Mouse (Mus musculus) kidney, embryonic 16.5 days (tissue): ENCODE results near the gene 1700007K13Rik. TPM values are rescaled to one million over a fixed set of nuclear protein-coding genes. Genes with fewer than 3 reads are reported as not detected.

Experiments used
- ATAC-seq: fragments of 200-750 bp; cut with Nextera tagmentation; 2 replicates; pipeline ENCODE4 v1.8.0; 2017; ENCODE audit warnings: moderate TSS enrichment; ENCODE audit not compliant: low FRiP score, low TSS enrichment
- H3K27ac ChIP-seq: fragments of 300-500 bp; sonication (generic); 2 replicates; pipeline ENCODE4 v1.5.1; 2014; ENCODE audit warnings: low read length
- H3K27me3 ChIP-seq: fragments of 300-500 bp; sonication (generic); 2 replicates; pipeline ENCODE4 v1.6.1; 2014; ENCODE audit warnings: low read length, control low read depth, mixed read lengths; ENCODE audit not compliant: insufficient read depth
- H3K36me3 ChIP-seq: fragments of 300-500 bp; sonication (generic); 2 replicates; pipeline ENCODE4 v1.6.1; 2014; ENCODE audit warnings: low read length, control low read depth, mixed read lengths; ENCODE audit not compliant: insufficient read depth
- H3K4me1 ChIP-seq: fragments of 300-500 bp; sonication (generic); 2 replicates; pipeline ENCODE4 v1.6.1; 2014; ENCODE audit warnings: low read length, control low read depth, mixed read lengths; ENCODE audit not compliant: insufficient read depth
- H3K4me2 ChIP-seq: fragments of 300-500 bp; sonication (generic); replicated peaks from 2 replicates; pipeline ENCODE4 v1.6.1; 2014; ENCODE audit warnings: low read depth, low read length
- H3K4me3 ChIP-seq: fragments of 300-500 bp; sonication (generic); 2 replicates; pipeline ENCODE4 v1.5.1; 2014; ENCODE audit warnings: mild to moderate bottlenecking, low read length
- H3K9ac ChIP-seq: fragments of 300-500 bp; sonication (generic); replicated peaks from 2 replicates; pipeline ENCODE4 v1.6.1; 2014; ENCODE audit warnings: low read length
- H3K9me3 ChIP-seq: fragments of 300-500 bp; sonication (generic); 2 replicates; pipeline ENCODE4 v1.6.1; 2016; ENCODE audit warnings: low read length, control low read depth
- WGBS: fragments of 180-500 bp; shearing (Covaris S2); extraction: QIAGEN DNeasy Blood & Tissue Kit; methylation state at CpG from one replicate; pipeline ENCODE4 v1.1.7; 2014; 5-methylcytosine and 5-hydroxymethylcytosine counted together
- polyA plus RNA-seq: library from polyadenylated mRNA; unstranded; fragments of >200 nt; fragmentation: Nextera tagmentation; extraction: Ambion mirVana; gene quantifications from 2 replicates; pipeline ENCODE4 v1.2.1, GENCODE M21; 2015

1700007K13Rik gene
- polyA plus RNA-seq, 1 experiment from 2014 or later: 0.94 TPM

DNA sequence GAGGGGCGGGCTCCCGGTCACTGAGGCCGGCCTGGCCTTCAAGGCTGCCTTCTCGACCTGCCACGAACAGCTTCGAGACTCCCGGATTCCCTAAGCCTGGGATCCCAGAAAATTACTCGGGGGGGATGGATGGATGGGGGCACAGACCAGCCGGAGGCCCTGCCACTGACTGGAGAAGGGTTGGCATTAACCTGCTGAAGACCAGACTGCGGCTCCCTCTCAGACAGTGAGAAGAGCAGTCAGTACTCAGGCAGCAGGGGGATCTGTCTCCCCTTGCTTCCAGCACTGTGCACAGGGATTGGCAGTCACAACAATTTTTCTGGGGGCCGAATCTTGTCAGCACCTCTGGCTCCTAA, 18.8 kb downstream of the 1700007K13Rik start:
- Histone ChIP-seq H3K27ac (peak overlapping the region; percentile 76), H3K4me1 (peaks cover 13% of the 10 kb centered on the region), H3K9me3 (no peaks in the 10 kb centered on the region), H3K9ac (peak overlapping the region; percentile 91), H3K4me2 (peak overlapping the region; percentile 94), H3K4me3 (peak overlapping the region; percentile 79), H3K27me3 (no peaks in the 10 kb centered on the region), H3K36me3 (peaks cover 10% of the 10 kb centered on the region; the same call in 1 of the 2 replicates)
- peak; percentile 71 for ATAC-seq
- whole genome bisulfite sequencing: 4% methylated on average over 11 of the region's 11 CpGs

DNA sequence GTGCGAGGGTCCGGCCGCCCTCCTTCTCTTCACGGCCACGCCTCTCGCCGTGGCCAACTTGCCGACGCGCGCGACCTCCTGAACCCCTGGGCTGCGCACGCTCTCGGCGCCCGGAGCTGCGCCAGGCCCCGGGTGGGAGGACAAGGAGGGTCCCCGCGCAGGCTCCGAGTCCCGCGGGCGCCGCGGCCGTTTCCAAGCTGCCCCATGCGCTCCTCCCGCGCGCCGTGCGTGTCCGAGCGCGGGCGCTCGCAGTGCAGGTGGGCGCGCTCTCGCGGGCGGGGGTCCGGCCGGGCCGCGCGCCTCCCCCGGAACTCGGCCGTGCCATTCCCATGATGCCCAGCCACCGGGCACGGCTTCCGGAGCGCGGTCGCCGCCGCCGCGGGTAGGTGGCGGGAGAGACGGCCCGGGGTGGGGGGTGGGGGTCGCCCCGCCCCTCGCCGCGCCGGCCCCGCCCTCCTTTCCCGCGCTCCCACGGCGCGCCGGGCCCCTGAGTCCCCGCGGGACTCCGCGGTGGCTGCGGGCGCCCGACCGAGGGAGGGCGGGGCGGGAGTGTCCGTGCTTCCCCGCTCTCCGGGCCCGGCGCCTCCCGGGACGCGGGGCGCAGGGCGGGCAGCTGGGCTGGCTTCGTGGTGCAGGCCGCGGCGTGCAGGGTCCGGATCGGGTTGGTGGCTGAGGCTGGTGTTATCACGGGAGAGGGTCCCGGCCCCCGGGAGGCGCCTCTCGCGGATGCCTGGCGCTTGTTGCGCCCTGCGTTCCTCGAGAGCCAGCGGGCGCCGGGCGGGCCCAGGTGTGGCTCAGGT, 19.4 kb downstream of the 1700007K13Rik start, which contains the start of gene Ppp1r26:
TSS of gene Ppp1r26 (plus strand) at position 286 of the 800 bp plus-strand sequence.
- under 1% methylated on average over 73 of the region's 118 CpGs for whole genome bisulfite sequencing
- no peaks in the 10 kb centered on the region for H3K9me3 ChIP-seq
- peak; percentile 71 for ATAC-seq
- H3K27me3 ChIP-seq: no peaks in the 10 kb centered on the region
- H3K4me3 ChIP-seq: peak within 1 kb of the TSS; percentile 79
- peaks cover 10% of the 10 kb centered on the region; the same call in 1 of the 2 replicates for H3K36me3 ChIP-seq
- H3K4me1 ChIP-seq: peaks cover 13% of the 10 kb centered on the region
- peak within 1 kb of the TSS; percentile 94 for H3K4me2 ChIP-seq
- H3K27ac ChIP-seq: peak within 1 kb of the TSS; percentile 76
- H3K9ac ChIP-seq: peak within 1 kb of the TSS; percentile 91

- ATAC-seq: peak; percentile 29; the same call in 1 of the 2 replicates
- H3K9ac ChIP-seq: peak overlapping the region; percentile 91
Observed at GRCm38 (mm10) chr2:28446181-28446514, 20.0 kb downstream of the 1700007K13Rik start.

DNA sequence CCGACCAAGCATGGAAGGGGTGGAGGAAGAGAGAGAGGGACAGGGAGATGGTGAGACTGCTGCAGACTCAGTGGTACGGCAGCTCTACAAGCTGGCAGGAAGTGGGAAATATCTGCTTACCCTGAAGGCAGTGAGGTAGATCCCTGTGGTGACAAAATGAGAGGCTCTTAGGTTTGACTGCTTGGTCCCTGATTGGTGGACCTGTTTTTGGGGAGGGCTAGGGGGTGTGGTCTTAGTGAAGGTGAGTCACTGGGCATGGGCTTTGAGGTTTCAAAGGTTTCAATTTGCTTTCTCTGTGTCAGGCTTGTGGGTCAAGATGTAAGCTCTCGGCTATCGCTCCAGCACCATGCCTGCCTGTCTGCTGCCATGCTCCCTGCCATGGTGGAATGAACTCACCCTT, 21.1 kb downstream of the 1700007K13Rik start:
- Histone ChIP-seq H3K9me3 (no peaks in the 10 kb centered on the region), H3K36me3 (no peaks in the 10 kb centered on the region), H3K27ac (no peak overlapping the region), H3K4me3 (no peak overlapping the region), H3K4me2 (no peak overlapping the region), H3K9ac (no peak overlapping the region), H3K4me1 (peaks cover 13% of the 10 kb centered on the region), H3K27me3 (no peaks in the 10 kb centered on the region)
- WGBS: 83% methylated on average over 4 of the region's 4 CpGs
- no peak for ATAC-seq

More at GRCm38 (mm10) chr2:28446181-28446514, 20.0 kb downstream of the 1700007K13Rik start:
- H3K4me2 ChIP-seq: peak overlapping the region; percentile 94
- H3K4me3 ChIP-seq: peak overlapping the region; percentile 79
- no peaks in the 10 kb centered on the region for H3K9me3 ChIP-seq
- H3K27ac ChIP-seq: peak overlapping the region; percentile 76
- H3K27me3 ChIP-seq: no peaks in the 10 kb centered on the region
- peaks cover 13% of the 10 kb centered on the region for H3K4me1 ChIP-seq
- H3K36me3 ChIP-seq: peaks cover 6% of the 10 kb centered on the region; the same call in 1 of the 2 replicates
- 6% methylated on average over 5 of the region's 5 CpGs for WGBS

GRCm38 (mm10) chr2:28440842-28441241, 25.3 kb downstream of the 1700007K13Rik start:
- H3K4me1 ChIP-seq: no peaks in the 10 kb centered on the region
- no peaks in the 10 kb centered on the region for H3K27me3 ChIP-seq
- no peak for ATAC-seq
- H3K4me3 ChIP-seq: no peak overlapping the region
- no peaks in the 10 kb centered on the region for H3K36me3 ChIP-seq
- no peak overlapping the region for H3K9ac ChIP-seq
- H3K9me3 ChIP-seq: no peaks in the 10 kb centered on the region
- 58% methylated on average over 6 of the region's 6 CpGs for WGBS
- H3K4me2 ChIP-seq: no peak overlapping the region
- no peak overlapping the region for H3K27ac ChIP-seq

GRCm38 (mm10) chr2:28435401-28435800, 30.7 kb downstream of the 1700007K13Rik start:
- Histone ChIP-seq H3K4me1 (peaks cover 3% of the 10 kb centered on the region; the same call in 1 of the 2 replicates), H3K9ac (no peak overlapping the region), H3K9me3 (no peaks in the 10 kb centered on the region), H3K4me3 (no peak overlapping the region), H3K27ac (no peak overlapping the region), H3K27me3 (no peaks in the 10 kb centered on the region), H3K4me2 (no peak overlapping the region), H3K36me3 (no peaks in the 10 kb centered on the region)
- WGBS: 91% methylated on average over 11 of the region's 11 CpGs
- no peak for ATAC-seq

DNA sequence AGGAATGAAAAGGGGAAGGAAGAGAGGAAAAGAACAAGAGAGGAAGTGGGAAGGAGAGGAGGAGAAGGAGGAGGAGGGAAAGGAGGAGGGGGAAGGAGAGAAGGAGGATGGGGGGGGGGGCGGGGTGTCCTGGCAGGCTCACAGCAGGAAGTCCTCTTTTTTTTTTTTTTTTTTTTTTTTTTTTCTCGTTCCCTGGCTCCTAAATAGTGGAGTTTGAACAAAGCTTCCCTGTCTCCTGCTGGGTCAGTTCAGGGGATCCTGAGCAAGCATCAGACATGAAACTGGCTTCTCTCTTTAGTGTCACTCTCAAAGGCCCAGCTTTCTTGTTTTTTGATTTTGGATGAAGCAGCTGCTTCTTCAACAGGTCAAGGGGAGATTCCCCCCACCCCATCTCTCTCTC, 32.6 kb downstream of the 1700007K13Rik start:
- H3K4me3 ChIP-seq: no peak overlapping the region
- peaks cover 3% of the 10 kb centered on the region; the same call in 1 of the 2 replicates for H3K4me1 ChIP-seq
- no peaks in the 10 kb centered on the region for H3K36me3 ChIP-seq
- ATAC-seq: no peak
- no peaks in the 10 kb centered on the region for H3K9me3 ChIP-seq
- H3K9ac ChIP-seq: no peak overlapping the region
- H3K27ac ChIP-seq: no peak overlapping the region
- no peaks in the 10 kb centered on the region for H3K27me3 ChIP-seq
- 0% methylated on average over 1 of the region's 2 CpGs for WGBS
- no peak overlapping the region for H3K4me2 ChIP-seq

DNA sequence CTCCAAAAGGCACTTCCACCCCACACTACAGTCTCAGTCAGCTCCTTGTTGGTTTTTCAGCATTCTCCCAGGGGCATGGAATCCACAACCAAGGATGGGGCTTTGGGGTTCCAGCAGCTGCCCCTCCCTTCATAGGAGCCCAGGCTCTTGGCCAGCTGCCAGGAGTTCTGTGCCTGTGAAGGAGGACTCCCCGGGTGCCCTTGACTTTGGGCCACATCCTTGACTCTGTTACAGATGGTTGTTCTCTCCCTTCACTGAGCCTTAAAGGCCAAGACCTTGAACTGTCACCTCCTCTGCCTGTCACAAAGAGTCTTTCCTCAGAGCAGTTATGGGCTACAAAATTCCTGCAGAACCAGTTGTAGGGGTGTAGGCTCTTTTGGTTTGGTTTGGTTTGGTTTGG, 33.3 kb downstream of the 1700007K13Rik start:
- Histone ChIP-seq H3K27ac (no peak overlapping the region), H3K9ac (no peak overlapping the region)

DNA sequence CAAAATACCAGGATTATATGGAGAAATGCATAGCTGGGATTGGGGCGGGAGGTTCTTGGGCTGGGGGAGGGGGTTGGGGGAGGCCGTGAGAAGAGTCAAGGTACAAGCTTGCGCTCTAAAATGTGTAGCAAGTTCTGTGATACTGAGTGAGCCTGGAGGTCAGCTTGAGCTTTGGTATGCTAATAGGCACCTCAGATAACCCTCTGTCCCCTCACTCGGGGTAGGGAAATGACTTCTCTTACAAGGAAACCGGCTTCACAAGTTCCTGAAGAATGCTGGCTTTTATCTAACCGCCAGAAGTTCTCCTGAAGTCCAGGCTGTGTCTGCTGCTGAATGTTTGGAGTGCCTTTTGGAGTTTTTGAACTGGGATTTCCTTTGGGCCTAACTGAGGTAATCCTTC, 35.3 kb downstream of the 1700007K13Rik start:
- Histone ChIP-seq H3K36me3 (no peaks in the 10 kb centered on the region), H3K4me1 (peaks cover 3% of the 10 kb centered on the region; the same call in 1 of the 2 replicates), H3K4me2 (no peak overlapping the region), H3K27me3 (no peaks in the 10 kb centered on the region), H3K9ac (no peak overlapping the region), H3K4me3 (no peak overlapping the region), H3K9me3 (no peaks in the 10 kb centered on the region), H3K27ac (no peak overlapping the region)
- 48% methylated on average over 6 of the region's 6 CpGs for WGBS
- ATAC-seq: no peak

More for the DNA sequence above, 33.3 kb downstream of the 1700007K13Rik start:
- Histone ChIP-seq H3K4me3 (no peak overlapping the region), H3K4me1 (peaks cover 3% of the 10 kb centered on the region; the same call in 1 of the 2 replicates), H3K27me3 (no peaks in the 10 kb centered on the region), H3K36me3 (no peaks in the 10 kb centered on the region), H3K4me2 (no peak overlapping the region), H3K9me3 (no peaks in the 10 kb centered on the region)
- ATAC-seq: no peak
- WGBS: 5% methylated on average over 1 of the region's 1 CpGs

- no peak for ATAC-seq
- no peaks in the 10 kb centered on the region for H3K36me3 ChIP-seq
- no peaks in the 10 kb centered on the region for H3K27me3 ChIP-seq
- no peak overlapping the region for H3K4me2 ChIP-seq
- no peak overlapping the region for H3K27ac ChIP-seq
- H3K9me3 ChIP-seq: no peaks in the 10 kb centered on the region
- no peak overlapping the region for H3K9ac ChIP-seq
- H3K4me1 ChIP-seq: no peaks in the 10 kb centered on the region
- H3K4me3 ChIP-seq: no peak overlapping the region
- 85% methylated on average over 6 of the region's 6 CpGs for WGBS
Observed at GRCm38 (mm10) chr2:28427226-28427625, 38.9 kb downstream of the 1700007K13Rik start.
